Mouse (Mus musculus) midbrain, embryonic 13.5 days (tissue): ENCODE data around the gene Actr2. TPM values are rescaled to one million over a fixed set of nuclear protein-coding genes. Genes with fewer than 3 reads are reported as not detected.

Experiments
- ATAC-seq: fragments of 200-750 bp; cut with Nextera tagmentation; 2 replicates; pipeline ENCODE4 v1.8.0; 2017; ENCODE audit warnings: mild to moderate bottlenecking, moderate TSS enrichment, moderate library complexity
- H3K27ac ChIP-seq: fragments of 300-500 bp; sonication (generic); 2 replicates; pipeline ENCODE4 v1.5.1; 2015; ENCODE audit warnings: inconsistent platforms, mild to moderate bottlenecking, moderate library complexity
- H3K27me3 ChIP-seq: fragments of 300-500 bp; sonication (generic); 2 replicates; pipeline ENCODE4 v1.6.1; 2015; ENCODE audit warnings: mild to moderate bottlenecking, inconsistent platforms
- H3K36me3 ChIP-seq: fragments of 300-500 bp; sonication (generic); 2 replicates; pipeline ENCODE4 v1.6.1; 2015; ENCODE audit warnings: mild to moderate bottlenecking, inconsistent platforms
- H3K4me1 ChIP-seq: fragments of 300-500 bp; sonication (generic); replicated peaks from 2 replicates; pipeline ENCODE4 v1.6.1; 2015; ENCODE audit warnings: inconsistent platforms
- H3K4me2 ChIP-seq: fragments of 300-500 bp; sonication (generic); replicated peaks from 2 replicates; pipeline ENCODE4 v1.6.1; 2015; ENCODE audit warnings: moderate library complexity, mild to moderate bottlenecking, inconsistent platforms
- H3K4me3 ChIP-seq: fragments of 300-500 bp; sonication (generic); replicated peaks from 2 replicates; pipeline ENCODE4 v1.5.1; 2015; ENCODE audit warnings: mild to moderate bottlenecking, inconsistent platforms
- H3K9ac ChIP-seq: fragments of 300-500 bp; sonication (generic); replicated peaks from 2 replicates; pipeline ENCODE4 v1.6.1; 2015; ENCODE audit warnings: mild to moderate bottlenecking, inconsistent platforms
- H3K9me3 ChIP-seq: fragments of 300-500 bp; sonication (generic); 2 replicates; pipeline ENCODE4 v1.6.1; 2016; ENCODE audit warnings: mild to moderate bottlenecking, inconsistent platforms
- WGBS: fragments of 180-500 bp; shearing (Covaris S2); methylation state at CpG from one replicate; pipeline ENCODE4 v1.1.7; 2015; 5-methylcytosine and 5-hydroxymethylcytosine counted together
- polyA plus RNA-seq: library from polyadenylated mRNA; unstranded; fragments of >200 nt; fragmentation: Nextera tagmentation; extraction: Ambion mirVana; gene quantifications from 2 replicates; pipeline ENCODE4 v1.2.1, GENCODE M21; 2015

Actr2 gene
- polyA plus RNA-seq, 1 experiment from 2014 or later, result 167 TPM

GRCm38 (mm10) chr11:20022911-20023482 is 89.7 kb downstream of the Actr2 start:
- H3K4me2 ChIP-seq, result no peak overlapping the region
- no peak overlapping the region for H3K9ac ChIP-seq
- no peak overlapping the region for H3K27ac ChIP-seq
- peaks cover 54% of the 10 kb centered on the region for H3K36me3 ChIP-seq
- no peak for ATAC-seq
- peaks cover 35% of the 10 kb centered on the region for H3K9me3 ChIP-seq
- 86% methylated on average over 14 of the region's 14 CpGs for WGBS
- H3K4me1 ChIP-seq, result no peaks in the 10 kb centered on the region
- no peaks in the 10 kb centered on the region for H3K27me3 ChIP-seq
- no peak overlapping the region for H3K4me3 ChIP-seq

GRCm38 (mm10) chr11:20022462-20022861 is 90.3 kb downstream of the Actr2 start:
- WGBS, result 94% methylated on average over 2 of the region's 2 CpGs
- H3K4me3 ChIP-seq, result no peak overlapping the region
- no peaks in the 10 kb centered on the region for H3K27me3 ChIP-seq
- peaks cover 39% of the 10 kb centered on the region for H3K9me3 ChIP-seq
- no peak for ATAC-seq
- no peak overlapping the region for H3K9ac ChIP-seq
- H3K36me3 ChIP-seq, result peaks cover 60% of the 10 kb centered on the region
- H3K4me1 ChIP-seq, result no peaks in the 10 kb centered on the region
- H3K4me2 ChIP-seq, result no peak overlapping the region
- no peak overlapping the region for H3K27ac ChIP-seq

DNA sequence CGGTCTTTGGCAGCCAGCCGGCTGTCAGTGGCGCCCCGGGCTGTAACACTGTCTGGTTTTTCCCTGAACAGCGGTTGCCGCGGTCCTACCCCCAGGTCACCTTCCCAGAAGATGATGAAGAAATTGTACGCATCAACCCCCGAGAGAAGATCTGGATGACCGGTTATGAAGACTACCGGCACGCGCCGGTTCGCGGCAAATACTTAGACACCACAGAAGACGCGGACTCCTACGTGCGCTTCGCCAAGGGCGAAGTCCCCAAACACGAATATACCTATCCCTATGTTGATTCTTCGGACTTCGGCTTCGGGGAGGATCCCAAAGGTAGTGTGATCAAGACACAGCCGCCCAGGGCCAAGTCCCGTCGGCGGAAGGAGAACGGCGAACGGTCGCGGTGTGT is 92.0 kb downstream of the Actr2 start:
- no peak overlapping the region for H3K27ac ChIP-seq
- H3K36me3 ChIP-seq, result peaks cover 62% of the 10 kb centered on the region
- no peak overlapping the region for H3K9ac ChIP-seq
- H3K27me3 ChIP-seq, result no peaks in the 10 kb centered on the region
- WGBS, result over 99% methylated on average over 35 of the region's 35 CpGs
- H3K4me3 ChIP-seq, result no peak overlapping the region
- ATAC-seq, result no peak
- peaks cover 39% of the 10 kb centered on the region for H3K9me3 ChIP-seq
- no peaks in the 10 kb centered on the region for H3K4me1 ChIP-seq
- H3K4me2 ChIP-seq, result no peak overlapping the region

DNA sequence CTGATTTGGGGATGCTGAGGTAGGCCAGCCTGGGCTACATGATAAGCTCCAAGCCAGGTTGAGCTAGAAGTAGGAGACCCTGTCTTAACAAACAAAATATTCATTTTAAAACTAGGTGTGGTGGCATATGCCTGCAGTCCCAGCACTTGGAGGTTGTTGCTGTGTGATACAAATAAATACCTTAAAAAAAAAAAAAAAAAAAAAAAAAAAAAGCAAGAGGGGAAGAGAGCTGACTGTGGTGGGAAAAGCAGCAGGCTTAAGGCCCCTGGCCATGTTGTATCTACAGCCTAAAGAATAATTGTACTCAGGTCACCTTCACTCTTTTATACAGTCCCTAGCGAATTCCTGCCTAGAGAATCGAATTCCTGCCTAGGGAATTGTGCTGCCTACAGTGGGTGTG is 93.8 kb downstream of the Actr2 start:
- peaks cover 63% of the 10 kb centered on the region for H3K36me3 ChIP-seq

DNA sequence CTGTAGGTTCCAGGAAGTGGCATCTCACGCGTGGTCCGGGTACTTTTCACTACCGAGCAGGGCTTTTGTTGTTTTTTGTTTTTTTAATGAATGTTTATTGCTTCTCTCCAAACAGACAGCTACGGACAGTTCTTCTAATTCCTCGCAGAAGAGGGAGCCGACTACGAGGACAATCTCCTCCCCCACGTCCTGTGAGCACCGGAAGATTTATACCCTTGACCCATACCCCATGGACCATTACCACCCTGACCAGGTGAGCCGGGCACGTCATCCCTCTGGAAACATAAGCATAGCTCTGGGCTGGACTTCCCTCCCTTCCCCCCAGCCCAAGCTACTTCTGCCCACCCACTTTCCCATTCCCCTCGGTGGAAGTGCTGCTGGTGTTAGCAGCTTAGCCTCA is 94.8 kb downstream of the Actr2 start:
- Histone ChIP-seq H3K4me2 (no peak overlapping the region), H3K27me3 (no peaks in the 10 kb centered on the region)

More for the DNA sequence above, 93.8 kb downstream of the Actr2 start:
- Histone ChIP-seq H3K27me3 (no peaks in the 10 kb centered on the region), H3K4me1 (no peaks in the 10 kb centered on the region), H3K4me3 (no peak overlapping the region), H3K9me3 (peaks cover 39% of the 10 kb centered on the region), H3K27ac (no peak overlapping the region), H3K9ac (no peak overlapping the region), H3K4me2 (no peak overlapping the region)
- 97% methylated on average over 2 of the region's 2 CpGs for WGBS
- no peak for ATAC-seq

DNA sequence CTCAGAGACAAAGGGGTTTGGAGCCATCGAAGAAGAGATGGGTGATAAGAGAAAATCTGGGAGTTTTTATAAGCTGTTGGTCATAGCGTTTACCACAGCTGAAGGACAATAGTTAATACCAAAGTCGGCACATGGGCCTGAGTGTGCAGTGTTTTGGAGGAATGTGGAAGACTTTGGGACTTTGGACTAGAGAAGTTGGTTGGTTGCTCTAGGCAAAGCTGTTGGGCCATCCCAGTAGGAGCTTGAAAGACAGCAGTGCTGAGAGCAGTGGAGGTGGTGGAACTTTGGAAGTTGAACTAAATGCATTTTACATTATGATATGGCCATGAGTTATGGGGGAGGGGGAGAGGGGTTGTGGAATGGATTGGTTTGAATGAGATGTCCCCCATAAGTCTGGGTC is 99.3 kb downstream of the Actr2 start:
- no peak for ATAC-seq
- no peaks in the 10 kb centered on the region for H3K4me1 ChIP-seq
- no peak overlapping the region for H3K4me2 ChIP-seq
- WGBS, result 96% methylated on average over 3 of the region's 3 CpGs
- no peak overlapping the region for H3K4me3 ChIP-seq
- H3K9ac ChIP-seq, result no peak overlapping the region
- H3K36me3 ChIP-seq, result peaks cover 50% of the 10 kb centered on the region
- peaks cover 8% of the 10 kb centered on the region; the same call in 1 of the 2 replicates for H3K9me3 ChIP-seq
- H3K27me3 ChIP-seq, result no peaks in the 10 kb centered on the region
- H3K27ac ChIP-seq, result no peak overlapping the region

More for the DNA sequence above, 94.8 kb downstream of the Actr2 start:
- Histone ChIP-seq H3K4me1 (no peaks in the 10 kb centered on the region), H3K27ac (no peak overlapping the region), H3K4me3 (no peak overlapping the region), H3K36me3 (peaks cover 62% of the 10 kb centered on the region), H3K9ac (no peak overlapping the region), H3K9me3 (peaks cover 39% of the 10 kb centered on the region)
- no peak for ATAC-seq
- 97% methylated on average over 13 of the region's 13 CpGs for WGBS

Other genes starting within 250 kb of the Actr2 start
- gene Spred2, start 188.5 kb downstream of the Actr2 start, polyA plus RNA-seq, result 4.9 and 5.5 TPM in 2 replicates
- 289 and 306 TPM in 2 replicates for gene Rab1a, start 88.5 kb upstream of the Actr2 start, polyA plus RNA-seq
- 26.5 and 27.9 TPM in 2 replicates for gene Cep68, start 136.5 kb upstream of the Actr2 start, polyA plus RNA-seq
- 32.9 and 33.1 TPM in 2 replicates for gene Slc1a4, start 219.8 kb upstream of the Actr2 start, polyA plus RNA-seq